Mouse (Mus musculus) fibroblast of lung, adult 2 months (primary cell): Measurements from ENCODE around the gene Klk1b24.
"Not testable (repeated sequence)": the region's sequence is repeated elsewhere in the genome, so short reads cannot be mapped to it uniquely, and the experiment has no call there.

Experiments
- DNase-seq: peaks from one replicate; pipeline ENCODE4 v3.0.0-alpha.2; 2011; ENCODE audit warnings: low read depth

Klk1b24 gene

GRCm38 (mm10) chr7:44187936-44188335 lies at the start of gene Klk1b24:
Gene Klk1b24 (plus strand): TSS chr7:44188236.
- not testable (repeated sequence) for DNase-seq

- no peak for DNase-seq
Measured at GRCm38 (mm10) chr7:44179299-44180045, 8.6 kb upstream of the Klk1b24 start.

GRCm38 (mm10) chr7:44186516-44186915 lies 1.5 kb upstream of the Klk1b24 start:
- DNase-seq: not testable (repeated sequence)

GRCm38 (mm10) chr7:44193466-44193865 lies 5.4 kb downstream of the Klk1b24 start:
- DNase-seq: not testable (repeated sequence)

- no peak for DNase-seq
Measured at GRCm38 (mm10) chr7:44197891-44198290, 9.9 kb downstream of the Klk1b24 start, which contains the start of gene Klk1b3. Gene Klk1b3 (plus strand): TSS chr7:44198191.

GRCm38 (mm10) chr7:44207135-44207534 lies 19.1 kb downstream of the Klk1b24 start, which contains the start of gene Klk1b4:
Gene Klk1b4 (plus strand): TSS chr7:44207435.
- DNase-seq: not testable (repeated sequence)

- no peak for DNase-seq
Measured at GRCm38 (mm10) chr7:44208307-44208706, 20.3 kb downstream of the Klk1b24 start.

- no peak for DNase-seq
Measured at GRCm38 (mm10) chr7:44215645-44216044, 27.6 kb downstream of the Klk1b24 start, which contains the start of gene Klk1b5. Gene Klk1b5 (plus strand): TSS chr7:44215945.

GRCm38 (mm10) chr7:44221601-44222000 lies 33.6 kb downstream of the Klk1b24 start:
- not testable (repeated sequence) for DNase-seq

GRCm38 (mm10) chr7:44222335-44222734 lies 34.3 kb downstream of the Klk1b24 start:
- DNase-seq: not testable (repeated sequence)

- DNase-seq: no peak
Measured at GRCm38 (mm10) chr7:44225076-44225475, 37.0 kb downstream of the Klk1b24 start, which contains the start of gene Klk1. Gene Klk1 (plus strand): TSS chr7:44225360.

GRCm38 (mm10) chr7:44235909-44236308 lies 47.9 kb downstream of the Klk1b24 start, which contains the start of gene Gm36864:
Gene Gm36864 (plus strand): TSS chr7:44236177.
- no peak for DNase-seq

GRCm38 (mm10) chr7:44239913-44240312 lies 51.9 kb downstream of the Klk1b24 start:
- DNase-seq: no peak

- no peak for DNase-seq
Measured at GRCm38 (mm10) chr7:44240712-44241111, 52.7 kb downstream of the Klk1b24 start.

GRCm38 (mm10) chr7:44241163-44241562 lies 53.1 kb downstream of the Klk1b24 start:
- no peak for DNase-seq
